Mouse (Mus musculus) liver, postnatal 0 days (tissue): ENCODE data around the gene Arhgap28.

Experiments used
- CTCF ChIP-seq: sonication (generic); IDR thresholded peaks from 2 replicates; pipeline ENCODE4 v1.5.1; 2016; ENCODE audit warnings: antibody characterized with exemption, low read depth
- EP300 ChIP-seq: IDR thresholded peaks from 2 replicates; pipeline ENCODE4 v1.6.1; 2016; ENCODE audit warnings: antibody characterized with exemption, low read depth, mild to moderate bottlenecking

DNA sequence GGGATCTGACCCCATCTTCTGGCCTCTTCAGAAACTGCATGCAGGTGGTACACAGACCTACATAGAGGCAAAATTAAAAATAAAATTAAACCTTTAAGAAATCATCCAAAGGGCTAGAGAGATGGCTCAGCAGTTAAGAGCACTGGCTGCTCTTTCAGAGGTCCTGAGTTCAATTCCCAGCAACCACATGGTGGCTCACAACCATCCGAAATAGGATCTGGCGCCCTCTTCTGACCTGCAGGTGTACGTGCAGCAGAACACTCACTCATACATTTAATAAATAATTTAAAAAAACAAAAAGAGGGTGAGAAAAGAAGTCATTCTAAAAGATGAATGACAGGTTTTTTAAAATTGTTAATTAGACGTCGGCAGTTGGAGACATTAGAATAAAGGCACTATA is 6.1 kb upstream of the Arhgap28 start:
- TF ChIP-seq CTCF = no peak
- no peak for TF ChIP-seq EP300
